Mouse (Mus musculus): ENCODE results near the gene Cnnm4.
A peak's percentile ranks its signal among the peaks of the same experiment; 100 is the strongest.

Gene Cnnm4

DNA sequence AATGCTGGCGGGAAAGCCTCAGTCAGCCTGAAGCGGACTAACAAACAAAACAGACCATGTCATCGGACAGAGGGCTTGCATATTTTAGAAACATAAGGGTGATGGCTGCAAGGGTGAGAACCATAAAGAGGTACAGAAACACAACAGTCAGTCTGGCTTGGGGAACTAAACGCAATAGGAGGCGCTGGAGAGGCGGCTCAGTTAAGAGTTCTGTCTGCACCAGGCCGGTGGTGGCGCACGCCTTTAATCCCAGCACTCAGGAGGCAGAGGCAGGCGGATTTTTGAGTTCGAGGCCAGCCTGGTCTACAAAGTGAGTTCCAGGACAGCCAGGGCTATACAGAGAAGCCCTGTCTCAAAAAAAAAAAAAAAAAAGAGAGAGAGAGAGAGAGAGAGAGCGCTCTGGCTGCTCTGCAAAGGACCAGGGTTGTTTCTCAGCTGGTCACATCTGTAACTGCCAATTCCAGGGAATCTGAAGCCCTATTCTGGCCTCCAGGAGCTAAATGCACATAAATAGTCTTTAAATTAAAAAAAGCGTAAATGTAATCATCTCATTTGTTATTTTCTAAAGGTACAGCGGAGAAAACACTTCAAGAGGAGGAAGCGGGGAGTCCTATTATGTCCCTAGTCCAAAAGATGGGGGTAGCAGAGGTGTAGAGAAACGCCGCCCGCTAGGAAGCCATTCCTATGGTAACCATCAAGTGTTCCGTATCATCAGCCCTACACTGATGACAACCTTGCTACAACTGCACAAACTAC, 74.6 kb downstream of the Cnnm4 start:
- DNase-seq, result no peak

DNA sequence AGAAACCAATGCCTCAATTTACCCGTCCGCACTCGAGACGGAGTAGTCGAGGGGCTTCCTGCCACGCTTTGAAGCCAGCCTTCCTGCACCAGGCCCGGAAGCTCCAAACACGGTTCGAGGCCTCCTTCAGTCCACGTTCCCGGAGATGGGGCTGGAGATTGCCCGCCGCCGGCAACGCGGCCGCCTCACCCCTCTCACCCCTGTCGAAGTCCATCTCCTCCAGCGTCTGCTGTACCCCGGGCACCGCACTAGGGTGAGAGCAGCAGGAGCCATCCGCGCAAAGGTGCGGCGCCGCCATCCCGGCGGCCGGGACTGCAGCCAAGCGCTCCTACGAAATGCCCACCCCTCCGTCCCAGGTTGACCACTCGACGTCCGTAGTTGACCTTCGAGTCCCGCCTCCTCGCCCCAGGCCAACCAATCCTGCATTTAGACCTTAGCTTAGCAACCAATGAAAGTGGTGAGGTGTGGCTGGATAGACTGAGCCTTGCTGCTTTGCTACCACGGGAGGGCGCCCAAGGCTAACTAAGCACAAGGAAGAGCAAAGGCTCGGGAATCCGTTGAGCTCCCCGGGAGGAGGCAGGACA, 75.6 kb downstream of the Cnnm4 start, which contains the start of gene Ankrd39:
Ankrd39 (minus strand) TSS at position 558 of the 584 bp plus-strand sequence.
- peak; percentile 97 for DNase-seq

DNA sequence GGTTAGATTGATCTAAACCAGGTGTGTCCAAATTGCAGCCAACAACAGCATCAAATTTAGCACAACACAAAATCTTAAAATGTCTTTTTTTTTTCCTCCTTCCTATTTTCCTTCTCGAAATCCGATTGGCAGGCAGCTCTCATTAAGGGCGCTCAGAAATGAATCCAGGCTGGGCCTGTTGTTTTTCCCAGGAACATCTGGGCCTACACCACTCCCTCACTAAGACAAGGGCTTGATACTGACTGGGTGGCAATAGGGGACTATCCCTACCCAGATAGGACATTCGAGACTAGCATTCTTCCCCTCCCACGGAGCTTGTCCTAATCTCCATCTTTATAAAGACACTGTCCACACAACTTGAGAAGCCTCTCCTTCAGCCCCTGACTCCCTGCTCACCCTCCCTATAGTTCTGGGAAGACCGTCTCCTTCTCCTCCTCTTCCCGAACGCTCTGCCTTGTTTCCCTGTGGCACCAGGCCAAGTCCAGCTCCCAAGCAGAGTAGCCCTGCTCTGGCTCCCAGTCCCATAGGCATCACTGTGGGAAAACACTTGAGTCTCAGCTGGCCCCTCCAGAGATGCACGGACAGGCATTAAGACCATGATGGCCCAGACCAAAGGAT, 76.7 kb downstream of the Cnnm4 start:
- DNase-seq, result no peak

DNA sequence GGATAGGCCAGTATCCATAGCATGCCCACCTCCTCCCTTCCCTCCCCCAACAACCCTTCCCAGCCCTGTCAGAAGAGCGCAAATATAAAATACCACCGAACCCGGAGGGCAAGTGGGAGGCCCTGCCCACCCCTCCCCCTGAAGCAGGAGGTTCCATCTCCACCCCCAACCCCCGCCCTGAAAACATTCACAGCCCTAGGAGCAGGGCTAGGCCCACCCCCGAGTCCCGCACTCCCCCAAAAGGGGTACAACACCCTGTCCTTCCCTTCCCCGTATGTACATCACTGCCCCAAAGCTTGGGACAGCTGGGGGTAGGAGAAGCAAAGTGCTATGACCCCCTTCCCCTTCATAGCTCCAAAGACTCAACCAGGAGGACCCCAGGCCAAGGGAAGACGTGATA, 77.4 kb downstream of the Cnnm4 start:
- no peak for DNase-seq

DNA sequence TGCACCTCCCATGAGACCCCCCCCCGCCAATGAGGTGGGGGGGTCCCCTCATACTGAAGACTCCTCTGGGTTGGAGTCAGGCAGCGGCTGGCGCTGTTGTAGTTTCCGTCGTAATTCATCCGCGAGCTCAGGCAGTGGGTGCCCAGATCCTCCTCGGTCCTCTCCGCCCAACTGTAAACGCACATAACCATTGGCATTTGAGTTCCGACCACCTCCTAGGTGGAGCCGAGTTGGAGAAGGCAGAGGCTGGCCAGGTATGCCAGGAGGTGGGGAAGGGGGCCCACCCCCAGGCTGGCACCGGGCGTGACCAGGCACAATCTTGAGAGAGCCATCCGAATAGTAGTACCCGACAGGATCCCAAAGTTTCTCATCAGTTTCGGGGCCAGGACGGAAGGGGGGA, 78.1 kb downstream of the Cnnm4 start:
- no peak for DNase-seq

DNA sequence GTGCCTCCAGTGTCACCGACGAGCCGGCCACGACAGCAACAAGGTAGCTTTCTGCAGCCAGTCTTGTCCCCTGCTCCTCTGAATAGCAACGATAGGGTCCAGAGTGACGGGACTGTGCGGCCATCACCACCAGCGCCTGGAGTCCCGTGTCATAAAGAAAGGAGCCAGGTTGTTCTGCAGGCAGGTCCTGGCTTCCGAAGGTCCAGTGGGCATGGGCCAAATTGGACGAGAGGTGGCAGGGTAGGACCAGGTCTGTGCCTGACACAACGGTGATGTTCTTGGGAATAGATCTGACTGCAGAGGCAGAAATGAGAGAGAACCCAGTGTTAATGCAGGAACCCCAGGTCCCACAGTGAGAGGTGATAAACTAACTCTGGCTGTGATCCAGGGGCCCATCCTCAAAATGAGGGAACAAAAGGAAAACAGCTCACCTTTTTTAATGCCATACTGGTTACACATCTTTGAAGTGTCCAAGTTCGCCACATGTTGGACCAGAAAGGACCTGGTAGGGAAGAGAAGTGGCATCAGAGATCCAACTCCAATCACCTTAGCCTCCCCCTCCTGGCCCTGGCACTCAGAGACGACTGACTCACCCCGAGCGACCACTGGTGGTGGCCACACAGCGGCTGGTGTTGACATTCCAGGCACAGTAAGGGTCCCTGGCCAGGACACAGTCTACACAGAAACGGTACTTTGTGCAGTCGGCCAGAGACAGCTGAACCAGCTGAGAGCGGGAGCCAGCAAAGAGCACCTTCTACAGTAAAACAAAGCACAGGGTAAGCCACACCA, 78.8 kb downstream of the Cnnm4 start:
- no peak for DNase-seq

DNA sequence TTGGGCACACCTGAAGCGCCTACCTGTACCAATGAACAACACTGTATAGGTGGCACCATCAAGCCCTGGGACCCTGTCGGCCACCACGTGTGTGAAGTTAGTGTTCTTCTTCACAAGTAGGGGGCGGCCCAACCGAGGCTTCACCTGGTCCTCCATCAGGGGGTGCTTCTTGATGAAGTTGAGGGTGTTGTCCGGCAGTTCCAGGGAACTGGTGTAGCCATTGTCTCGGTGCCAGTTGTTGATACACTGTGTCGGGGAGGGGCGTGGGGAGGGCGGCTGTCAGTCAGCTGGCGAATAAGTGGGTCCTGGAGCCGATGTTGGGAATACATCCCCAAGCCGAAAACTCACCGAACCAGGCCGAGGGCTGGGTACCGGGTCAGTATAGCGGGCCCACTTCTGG, 80.5 kb downstream of the Cnnm4 start:
- no peak for DNase-seq

DNA sequence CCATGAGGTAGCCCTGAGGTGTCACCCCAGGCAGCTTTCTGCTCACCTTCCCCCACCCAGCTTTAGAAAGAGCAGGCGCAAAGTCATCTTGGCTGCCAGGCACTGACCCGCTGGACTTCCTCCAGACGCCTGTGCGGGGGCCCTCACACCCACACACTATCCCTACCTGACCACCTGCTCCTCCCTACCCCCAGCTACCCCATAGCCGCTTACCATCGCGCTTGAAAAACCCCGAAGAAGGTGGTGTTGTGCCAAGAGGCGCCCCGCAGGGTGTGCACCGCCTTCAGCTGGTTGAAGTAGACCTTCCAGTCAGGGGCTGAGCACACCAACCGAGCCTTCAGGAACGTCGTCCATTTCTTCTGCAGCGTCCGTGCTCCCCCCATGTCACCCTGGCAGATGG, 81.1 kb downstream of the Cnnm4 start:
- no peak for DNase-seq

DNA sequence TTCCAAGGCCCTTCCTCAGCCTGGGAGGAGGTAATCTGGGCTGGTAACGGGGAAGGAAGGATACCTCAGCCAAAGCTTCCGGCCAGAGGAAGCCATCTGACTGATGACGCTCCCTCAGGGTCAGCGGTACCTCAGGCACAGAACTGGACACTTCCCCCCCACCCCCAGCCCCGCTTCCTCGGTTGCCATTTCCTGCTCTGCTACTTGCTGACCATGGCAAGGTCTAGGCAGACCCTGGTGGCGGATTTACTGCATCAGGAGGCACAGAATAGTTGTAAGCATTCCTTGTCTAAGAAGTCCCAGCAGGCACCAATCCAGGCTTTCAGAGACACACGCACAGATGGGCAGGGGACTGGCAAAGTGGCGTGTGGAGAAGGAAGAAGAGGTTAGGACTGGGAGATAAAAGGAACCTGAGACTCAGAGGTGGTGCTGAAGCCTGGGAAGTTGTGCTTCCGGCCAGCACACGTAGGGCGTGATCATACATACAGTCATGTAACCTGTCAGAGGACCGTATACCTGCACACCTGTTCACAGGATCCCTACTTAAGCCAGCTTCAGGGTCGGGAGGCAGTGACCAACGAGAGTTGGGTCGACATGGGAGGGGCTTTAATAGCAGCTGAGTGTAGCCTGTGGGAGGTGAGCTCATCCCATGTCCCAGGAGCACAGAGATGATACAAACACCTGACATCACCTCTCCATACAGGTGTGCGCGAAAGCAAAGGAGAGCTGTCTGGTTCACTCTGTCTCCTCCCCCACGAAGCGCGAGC, 83.4 kb downstream of the Cnnm4 start:
- no peak for DNase-seq

DNA sequence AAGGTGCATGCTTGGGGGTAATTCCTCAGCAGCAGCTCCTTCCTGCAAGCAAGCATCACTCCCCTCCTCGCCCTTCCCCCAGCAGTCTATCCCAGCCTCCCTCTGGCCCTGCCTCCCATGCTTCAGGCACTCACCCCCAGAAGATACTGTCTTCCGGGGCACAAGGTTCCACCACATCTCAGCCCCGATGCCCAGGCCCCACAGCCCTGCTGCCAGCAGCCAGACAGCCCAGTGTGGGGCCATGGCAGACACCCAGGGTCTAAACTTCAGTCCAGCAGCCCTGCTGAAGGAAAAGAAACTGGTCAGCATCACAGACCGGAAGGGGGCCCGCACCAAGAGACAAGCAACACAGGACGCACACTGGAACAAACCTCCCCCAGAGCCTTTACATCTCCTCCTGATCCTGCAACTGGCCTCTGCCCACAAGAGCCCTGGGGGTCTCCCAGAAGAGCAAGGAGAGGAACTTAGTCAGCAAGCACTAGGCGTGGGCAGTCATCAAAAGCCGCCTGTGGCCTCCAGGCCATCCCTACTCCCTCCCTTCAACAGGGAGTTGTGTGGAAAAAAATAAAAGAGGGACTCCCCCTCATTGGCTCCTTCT, 84.5 kb downstream of the Cnnm4 start:
- no peak for DNase-seq

DNA sequence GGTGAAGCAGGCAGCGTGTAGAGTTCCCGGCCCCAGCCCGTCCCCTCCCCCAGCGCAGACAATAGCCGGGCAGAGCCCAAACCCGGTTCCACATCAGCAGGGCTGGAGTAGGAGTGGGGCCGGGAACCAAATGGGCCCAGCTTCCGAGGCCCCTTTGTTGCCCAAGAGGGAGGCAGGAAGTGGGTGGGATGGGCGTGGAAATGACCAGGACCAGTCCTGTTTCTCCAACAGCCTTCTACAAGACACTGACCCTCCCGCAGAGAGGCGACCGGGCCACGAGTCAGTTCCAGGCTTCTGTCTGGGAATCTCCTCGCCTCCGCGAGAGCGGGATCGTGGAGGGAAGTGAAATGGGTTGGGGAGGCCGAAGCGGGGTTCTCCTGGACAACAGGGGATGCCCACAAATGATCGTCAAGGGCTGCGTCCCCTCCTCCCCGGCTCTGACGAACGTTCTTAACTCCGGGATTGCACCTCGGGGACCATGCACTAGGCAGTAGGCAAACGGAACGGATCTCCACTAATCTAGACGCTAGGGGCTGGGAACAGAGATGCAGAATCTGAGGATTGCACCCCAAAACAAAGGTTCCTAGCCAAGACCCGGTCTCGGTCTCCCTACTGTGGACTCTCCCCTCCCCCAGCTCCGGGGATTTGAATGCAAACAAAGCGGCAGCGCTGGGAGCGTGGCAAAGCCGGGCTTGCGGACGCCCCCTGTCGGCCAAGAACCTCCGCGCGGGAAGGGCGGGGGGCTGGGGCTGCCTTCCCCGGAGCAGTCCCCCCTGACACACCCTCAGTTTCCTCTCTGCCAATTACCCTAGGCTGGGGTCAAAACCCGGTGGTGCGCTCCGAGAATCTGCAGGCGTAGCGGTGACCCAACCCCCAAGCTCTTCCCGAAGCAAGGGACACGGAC, 85.4 kb downstream of the Cnnm4 start:
- peak; percentile 88 for DNase-seq

DNA sequence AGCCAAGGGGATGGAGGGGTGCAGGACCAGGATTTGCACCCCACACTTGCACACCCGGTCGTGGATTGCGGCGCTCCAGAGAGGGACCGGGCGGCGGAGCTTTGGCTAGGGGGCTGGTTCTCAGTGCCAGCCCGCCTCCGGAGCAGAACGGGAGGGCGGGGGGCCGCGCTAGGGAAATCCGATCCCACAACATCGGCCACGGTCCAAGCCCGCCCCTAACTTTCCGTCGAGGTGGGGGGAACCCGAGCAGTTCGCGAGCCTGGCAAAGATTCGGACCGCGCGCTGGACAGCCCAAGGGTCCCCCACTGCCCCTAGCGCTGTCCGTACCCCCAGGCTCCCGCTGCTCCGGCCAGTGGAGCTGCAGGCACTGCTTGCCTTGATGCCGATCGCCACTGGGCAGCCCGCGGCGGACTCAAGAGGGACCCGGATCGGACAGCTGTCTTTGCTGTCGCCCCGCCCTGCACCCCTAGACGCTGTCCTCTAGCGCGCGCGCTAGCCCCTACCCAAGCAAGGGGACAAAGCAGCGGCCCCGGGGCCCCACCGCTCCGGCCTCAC, 86.1 kb downstream of the Cnnm4 start:
- peak; percentile 79 for DNase-seq

Data from kidney, adult 18-20 months (tissue).